Comparison of ENCODE assay signal across 8 mouse cellular contexts in the genomic region with DNA sequence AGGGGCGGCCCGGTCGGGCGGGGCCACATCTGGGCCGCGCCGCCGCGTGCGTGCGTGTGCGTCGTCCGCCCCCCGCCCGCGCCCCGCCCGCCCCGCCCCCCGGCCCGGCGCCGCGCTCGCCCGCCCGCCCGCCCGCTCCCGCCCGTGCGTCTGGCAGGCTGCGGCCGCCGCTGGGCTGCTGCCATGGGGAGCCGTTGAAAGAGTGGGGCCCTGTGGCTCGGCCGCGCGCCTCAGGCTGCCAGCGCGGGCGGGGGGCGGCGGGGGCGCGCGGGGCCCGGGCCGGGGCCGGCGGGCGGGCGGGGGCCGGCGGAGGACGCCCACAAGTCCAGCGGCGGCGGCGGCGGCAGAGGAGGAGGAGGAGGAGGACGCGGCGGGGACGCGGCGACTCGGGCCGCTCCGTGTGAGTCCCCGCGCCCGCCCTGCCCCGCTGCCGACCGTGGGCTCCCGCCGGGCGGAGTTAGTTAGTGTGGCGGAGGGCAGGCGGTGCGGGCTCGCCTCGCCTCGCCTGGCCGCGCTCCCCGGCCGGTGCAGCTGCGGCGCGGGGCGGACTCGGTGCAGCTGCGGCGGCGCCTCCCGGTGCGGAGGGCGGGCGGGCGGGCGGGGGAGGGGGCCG. TPM values are rescaled to one million over a fixed set of nuclear protein-coding genes. Genes with fewer than 3 reads are reported as not detected.
DNase-seq lines count a peak whose midpoint lies in the region; ATAC-seq and TF ChIP-seq lines count a peak whose summit lies in the region.

Gene Zbtb18 (plus strand): TSS at position 156 of the 613 bp plus-strand sequence.

- no peaks in the 10 kb centered on the region for H3K27me3 ChIP-seq in kidney, postnatal 0 days (ENCODE audit: insufficient read depth, low read length)
- no peaks in the 10 kb centered on the region for H3K27me3 ChIP-seq in forebrain, embryonic 12.5 days
- no peaks in the 10 kb centered on the region for H3K27me3 ChIP-seq in hindbrain, embryonic 11.5 days (ENCODE audit: control insufficient read depth, insufficient read depth, low read length)
- no peaks in the 10 kb centered on the region for H3K27me3 ChIP-seq in liver, embryonic 13.5 days
- H3K27me3 ChIP-seq in spleen, adult 2 months (ENCODE audit: control insufficient read depth, insufficient read depth, low read length): no peaks in the 10 kb centered on the region

- TF ChIP-seq CTCF in kidney, postnatal 0 days (IDR thresholded peaks at IDR 0.05; ENCODE audit: low read depth): no peak
- TF ChIP-seq CTCF in spleen, adult 2 months (IDR thresholded peaks at IDR 0.05; ENCODE audit: extremely low read depth, insufficient read depth, insufficient read length, insufficient replicate concordance): no peak

- peaks cover 8% of the 10 kb centered on the region for H3K4me1 ChIP-seq in kidney, postnatal 0 days (replicated peaks; ENCODE audit: insufficient read depth, low read length)
- peaks cover 41% of the 10 kb centered on the region for H3K4me1 ChIP-seq in forebrain, embryonic 12.5 days
- peaks cover 5% of the 10 kb centered on the region; the same call in 1 of the 2 replicates for H3K4me1 ChIP-seq in hindbrain, embryonic 11.5 days (replicated peaks; ENCODE audit: control insufficient read depth, insufficient read depth, low read length)
- H3K4me1 ChIP-seq in liver, embryonic 13.5 days (replicated peaks): peaks cover 35% of the 10 kb centered on the region
- H3K4me1 ChIP-seq in spleen, adult 2 months (ENCODE audit: control insufficient read depth, insufficient read depth, insufficient read length): peaks cover 6% of the 10 kb centered on the region

- H3K36me3 ChIP-seq in kidney, postnatal 0 days (ENCODE audit: insufficient read depth, low read length): no peaks in the 10 kb centered on the region
- H3K36me3 ChIP-seq in forebrain, embryonic 12.5 days (replicated peaks): peaks cover under 1% of the 10 kb centered on the region; the same call in 1 of the 2 replicates
- no peaks in the 10 kb centered on the region for H3K36me3 ChIP-seq in hindbrain, embryonic 11.5 days (ENCODE audit: control insufficient read depth, insufficient read depth, low read length)
- H3K36me3 ChIP-seq in liver, embryonic 13.5 days: peaks cover 5% of the 10 kb centered on the region
- H3K36me3 ChIP-seq in spleen, adult 2 months (ENCODE audit: control insufficient read depth, insufficient read depth, low read length): peaks cover 2% of the 10 kb centered on the region; the same call in 1 of the 2 replicates

- peak within 1 kb of the TSS; percentile 75 for H3K4me3 ChIP-seq in kidney, postnatal 0 days (replicated peaks; ENCODE audit: low read depth, low read length)
- peak within 1 kb of the TSS; percentile 87 for H3K4me3 ChIP-seq in forebrain, embryonic 12.5 days (replicated peaks)
- H3K4me3 ChIP-seq in hindbrain, embryonic 11.5 days (ENCODE audit: low read depth, low read length): peak within 1 kb of the TSS; percentile 90
- H3K4me3 ChIP-seq in liver, embryonic 13.5 days (replicated peaks): peak within 1 kb of the TSS; percentile 86
- peak within 1 kb of the TSS; percentile 87 for H3K4me3 ChIP-seq in spleen, adult 2 months (ENCODE audit: extremely low read depth, insufficient read depth, insufficient read length)

- peak within 1 kb of the TSS; percentile 96 for H3K27ac ChIP-seq in kidney, postnatal 0 days
- H3K27ac ChIP-seq in forebrain, embryonic 12.5 days: peak within 1 kb of the TSS; percentile 100
- peak within 1 kb of the TSS; percentile 100 for H3K27ac ChIP-seq in hindbrain, embryonic 11.5 days (ENCODE audit: low read depth, low read length)
- peak within 1 kb of the TSS; percentile 95 for H3K27ac ChIP-seq in liver, embryonic 13.5 days
- H3K27ac ChIP-seq in spleen, adult 2 months (ENCODE audit: insufficient read depth, low read length): peak within 1 kb of the TSS; percentile 99

- ATAC-seq in kidney, postnatal 0 days (replicated peaks; ENCODE audit: low FRiP score, low read depth): peak; percentile 7; the same call in 1 of the 2 replicates
- ATAC-seq in forebrain, embryonic 12.5 days (ENCODE audit: low FRiP score): peak; percentile 0; the same call in 1 of the 2 replicates
- ATAC-seq in hindbrain, embryonic 11.5 days (ENCODE audit: low FRiP score): no peak; the same call in 1 of the 2 replicates
- peak; percentile 1 for ATAC-seq in liver, embryonic 13.5 days (ENCODE audit: low read depth)

- TF ChIP-seq POLR2A in spleen, adult 2 months (IDR thresholded peaks at IDR 0.05; ENCODE audit: low read depth, low read length): no peak

- peak; percentile 58 for DNase-seq in kidney, postnatal 0 days (ENCODE audit: low spot score)
- no peak for DNase-seq in kidney, postnatal 36 days
- peak; percentile 19 for DNase-seq in R1 (ENCODE audit: low read depth, low spot score)
- DNase-seq in hindbrain, embryonic 11.5 days (ENCODE audit: low spot score): peak; percentile 77
- peak; percentile 29 for DNase-seq in liver, embryonic 13.5 days
- DNase-seq in spleen, adult 2 months (ENCODE audit: low read depth in 1 of 2, low spot score in 2 of 2): peak in 1 of 2 experiments; percentile 28
- DNase-seq in cerebellum, adult 11-12 months: no peak

- H3K9ac ChIP-seq in kidney, postnatal 0 days (ENCODE audit: low read depth, low read length): peak within 1 kb of the TSS; percentile 91
- H3K9ac ChIP-seq in forebrain, embryonic 12.5 days: peak within 1 kb of the TSS; percentile 98
- H3K9ac ChIP-seq in hindbrain, embryonic 11.5 days (ENCODE audit: low read depth, low read length): peak within 1 kb of the TSS; percentile 99
- H3K9ac ChIP-seq in liver, embryonic 13.5 days: peak within 1 kb of the TSS; percentile 90

- H3K4me2 ChIP-seq in kidney, postnatal 0 days (ENCODE audit: low read length): peak within 1 kb of the TSS; percentile 95
- H3K4me2 ChIP-seq in forebrain, embryonic 12.5 days: peak within 1 kb of the TSS; percentile 75
- peak within 1 kb of the TSS; percentile 72 for H3K4me2 ChIP-seq in hindbrain, embryonic 11.5 days (replicated peaks; ENCODE audit: low read depth, low read length)
- peak within 1 kb of the TSS; percentile 95 for H3K4me2 ChIP-seq in liver, embryonic 13.5 days

- 0% methylated on average over 20 of the region's 106 CpGs for WGBS in kidney, postnatal 0 days
- under 1% methylated on average over 55 of the region's 106 CpGs for WGBS in forebrain, embryonic 12.5 days
- WGBS in hindbrain, embryonic 11.5 days: no CpG with 5 or more reads among the region's 106 CpGs
- WGBS in liver, embryonic 13.5 days (ENCODE audit: insufficient replicate concordance): under 1% methylated on average over 41 of the region's 106 CpGs
- under 1% methylated on average over 53 of the region's 106 CpGs for WGBS in spleen, adult 2 months

- H3K9me3 ChIP-seq in kidney, postnatal 0 days (replicated peaks; ENCODE audit: low read length): no peaks in the 10 kb centered on the region
- H3K9me3 ChIP-seq in forebrain, embryonic 12.5 days: no peaks in the 10 kb centered on the region
- no peaks in the 10 kb centered on the region for H3K9me3 ChIP-seq in hindbrain, embryonic 11.5 days (ENCODE audit: control insufficient read depth, low read length)
- no peaks in the 10 kb centered on the region for H3K9me3 ChIP-seq in liver, embryonic 13.5 days (replicated peaks)

RNA-seq across cellular contexts. Expression of gene Zbtb18, which starts in this region (rescaled TPM):
- 2.5 and 2.6 TPM in 2 replicates for polyA plus RNA-seq in kidney, postnatal 0 days (2015; fragmentation: Nextera tagmentation; extraction: Ambion mirVana)
- polyA plus RNA-seq in forebrain, embryonic 12.5 days (2016; fragmentation: Nextera tagmentation; extraction: Ambion mirVana): 21.3 and 21.6 TPM in 2 replicates
- 9.4 and 20.0 TPM in 2 replicates for polyA plus RNA-seq in hindbrain, embryonic 11.5 days (2014; fragmentation: Nextera tagmentation; extraction: Ambion mirVana)
- polyA plus RNA-seq in liver, embryonic 13.5 days (2015; fragmentation: Nextera tagmentation; extraction: Ambion mirVana): 0.41 and 0.82 TPM in 2 replicates
- 18.1 and 19.9 TPM in 2 replicates for polyA plus RNA-seq in spleen, adult 2 months (2012; rRNA removed)

Comparison
In these comparisons a context has a peak if more than half of its experiments do, and no peak if none do; other contexts are left out.
1. DNase-seq: peak in kidney, postnatal 0 days (single experiment), R1 (single experiment) and hindbrain, embryonic 11.5 days (single experiment); none in kidney, postnatal 36 days (0 of 2) and cerebellum, adult 11-12 months (single experiment).
2. Peak in DNase-seq, ATAC-seq, H3K4me3 ChIP-seq, H3K27ac ChIP-seq, H3K9ac ChIP-seq and H3K4me2 ChIP-seq in liver, embryonic 13.5 days; RNA of the gene not detected or under 1 TPM.
3. Peak in every context shown above with its lines, with median percentiles within 50 percentile points of each other: H3K27ac ChIP-seq, H3K4me2 ChIP-seq, H3K4me3 ChIP-seq and H3K9ac ChIP-seq.